Mouse (Mus musculus) right cerebral cortex, adult 18-20 months (tissue): ENCODE results near the gene Vgll4.
"Not testable (repeated sequence)": the region's sequence is repeated elsewhere in the genome, so short reads cannot be mapped to it uniquely, and the experiment has no call there.

ENCODE experiments used
- DNase-seq: peaks from one replicate; pipeline ENCODE4 v3.0.0; 2022; ENCODE audit warnings: mixed read lengths

The Vgll4 gene

GRCm38 (mm10) chr6:114891771-114892170 is 78.0 kb downstream of the Vgll4 start:
- no peak for DNase-seq

GRCm38 (mm10) chr6:114891272-114891671 is 78.5 kb downstream of the Vgll4 start:
- no peak for DNase-seq

GRCm38 (mm10) chr6:114890411-114891115 is 79.2 kb downstream of the Vgll4 start:
- DNase-seq = peak; percentile 82

GRCm38 (mm10) chr6:114889971-114890370 is 79.8 kb downstream of the Vgll4 start:
- DNase-seq = not testable (repeated sequence)

- DNase-seq = peak; percentile 85
These were observed 80.9 kb downstream of the Vgll4 start for GRCm38 (mm10) chr6:114888922-114889321.

- DNase-seq = no peak
These were observed 83.1 kb downstream of the Vgll4 start for GRCm38 (mm10) chr6:114886504-114887361.

GRCm38 (mm10) chr6:114886012-114886411 is 83.8 kb downstream of the Vgll4 start:
- DNase-seq = no peak

GRCm38 (mm10) chr6:114885129-114885528 is 84.7 kb downstream of the Vgll4 start:
- no peak for DNase-seq

- DNase-seq = peak; percentile 85
These were observed 86.5 kb downstream of the Vgll4 start for GRCm38 (mm10) chr6:114883261-114883740.

- DNase-seq = no peak
These were observed 87.1 kb downstream of the Vgll4 start for GRCm38 (mm10) chr6:114882675-114883074.

- no peak for DNase-seq
These were observed 87.6 kb downstream of the Vgll4 start for GRCm38 (mm10) chr6:114882212-114882611.

- DNase-seq = no peak
These were observed 89.0 kb downstream of the Vgll4 start for GRCm38 (mm10) chr6:114880798-114881197.

- DNase-seq = no peak
These were observed 90.8 kb downstream of the Vgll4 start for GRCm38 (mm10) chr6:114878841-114879520.

- no peak for DNase-seq
These were observed 93.2 kb downstream of the Vgll4 start for GRCm38 (mm10) chr6:114876546-114876945.

GRCm38 (mm10) chr6:114876033-114876432 is 93.8 kb downstream of the Vgll4 start:
- no peak for DNase-seq

- peak; percentile 92 for DNase-seq
These were observed 94.7 kb downstream of the Vgll4 start for GRCm38 (mm10) chr6:114875018-114875558.

- DNase-seq = no peak
These were observed 95.5 kb downstream of the Vgll4 start for GRCm38 (mm10) chr6:114874138-114874928.

- DNase-seq = peak; percentile 40
These were observed 96.0 kb downstream of the Vgll4 start for GRCm38 (mm10) chr6:114873808-114874137.

- DNase-seq = no peak
These were observed 98.7 kb downstream of the Vgll4 start for GRCm38 (mm10) chr6:114871010-114871660.

GRCm38 (mm10) chr6:114869501-114870076 is 100.2 kb downstream of the Vgll4 start:
- DNase-seq = no peak

- no peak for DNase-seq
These were observed 101.1 kb downstream of the Vgll4 start for GRCm38 (mm10) chr6:114868656-114869055.
